Mouse (Mus musculus): Measurements from ENCODE around the gene Slc29a4. TPM values are rescaled to one million over a fixed set of nuclear protein-coding genes. Genes with fewer than 3 reads are reported as not detected.

The Slc29a4 gene
- polyA plus RNA-seq, 1 experiment from 2014 or later: 3.1 TPM

- no peak for TF ChIP-seq CTCF (IDR thresholded peaks at IDR 0.05; ENCODE audit: low read depth)
Measured at GRCm38 (mm10) chr5:142713966-142714365, 21.7 kb downstream of the Slc29a4 start.

GRCm38 (mm10) chr5:142715059-142715458 is 22.7 kb downstream of the Slc29a4 start:
- ATAC-seq (replicated peaks; ENCODE audit: low FRiP score, low read depth): no peak
- no peak for TF ChIP-seq CTCF (IDR thresholded peaks at IDR 0.05; ENCODE audit: low read depth)
- 80% methylated on average over 9 of the region's 9 CpGs for WGBS

More at GRCm38 (mm10) chr5:142713966-142714365, 21.7 kb downstream of the Slc29a4 start:
- DNase-seq (ENCODE audit: low spot score) (no peak), ATAC-seq (replicated peaks; ENCODE audit: low FRiP score, low read depth) (no peak)
- Histone ChIP-seq H3K4me2 (ENCODE audit: low read length) (no peak overlapping the region), H3K4me3 (replicated peaks; ENCODE audit: low read depth, low read length) (no peak overlapping the region), H3K27ac (no peak overlapping the region), H3K27me3 (ENCODE audit: insufficient read depth, low read length) (no peaks in the 10 kb centered on the region), H3K9ac (ENCODE audit: low read depth, low read length) (no peak overlapping the region), H3K9me3 (replicated peaks; ENCODE audit: low read length) (no peaks in the 10 kb centered on the region), H3K36me3 (ENCODE audit: insufficient read depth, low read length) (no peaks in the 10 kb centered on the region), H3K4me1 (replicated peaks; ENCODE audit: insufficient read depth, low read length) (no peaks in the 10 kb centered on the region)
- 89% methylated on average over 10 of the region's 10 CpGs for WGBS

GRCm38 (mm10) chr5:142716056-142716455 is 23.7 kb downstream of the Slc29a4 start:
- no peaks in the 10 kb centered on the region for H3K9me3 ChIP-seq (replicated peaks; ENCODE audit: low read length)
- no peak overlapping the region for H3K4me2 ChIP-seq (ENCODE audit: low read length)
- H3K4me1 ChIP-seq (replicated peaks; ENCODE audit: insufficient read depth, low read length): no peaks in the 10 kb centered on the region
- H3K9ac ChIP-seq (ENCODE audit: low read depth, low read length): no peak overlapping the region
- no peak overlapping the region for H3K27ac ChIP-seq
- no peaks in the 10 kb centered on the region for H3K27me3 ChIP-seq (ENCODE audit: insufficient read depth, low read length)
- ATAC-seq (replicated peaks; ENCODE audit: low FRiP score, low read depth): no peak
- H3K36me3 ChIP-seq (ENCODE audit: insufficient read depth, low read length): no peaks in the 10 kb centered on the region
- 83% methylated on average over 6 of the region's 6 CpGs for WGBS
- H3K4me3 ChIP-seq (replicated peaks; ENCODE audit: low read depth, low read length): no peak overlapping the region
- DNase-seq (ENCODE audit: low spot score): no peak
- TF ChIP-seq CTCF (IDR thresholded peaks at IDR 0.05; ENCODE audit: low read depth): no peak

More at GRCm38 (mm10) chr5:142715059-142715458, 22.7 kb downstream of the Slc29a4 start:
- Histone ChIP-seq H3K9ac (ENCODE audit: low read depth, low read length) (no peak overlapping the region), H3K36me3 (ENCODE audit: insufficient read depth, low read length) (no peaks in the 10 kb centered on the region), H3K9me3 (replicated peaks; ENCODE audit: low read length) (no peaks in the 10 kb centered on the region), H3K4me1 (replicated peaks; ENCODE audit: insufficient read depth, low read length) (no peaks in the 10 kb centered on the region), H3K4me3 (replicated peaks; ENCODE audit: low read depth, low read length) (no peak overlapping the region), H3K27me3 (ENCODE audit: insufficient read depth, low read length) (no peaks in the 10 kb centered on the region), H3K27ac (no peak overlapping the region), H3K4me2 (ENCODE audit: low read length) (no peak overlapping the region)
- no peak for DNase-seq (ENCODE audit: low spot score)

- peak; percentile 96 for TF ChIP-seq CTCF (IDR thresholded peaks at IDR 0.05; ENCODE audit: low read depth)
- Histone ChIP-seq H3K4me1 (replicated peaks; ENCODE audit: insufficient read depth, low read length) (no peaks in the 10 kb centered on the region), H3K27me3 (ENCODE audit: insufficient read depth, low read length) (no peaks in the 10 kb centered on the region), H3K9me3 (replicated peaks; ENCODE audit: low read length) (no peaks in the 10 kb centered on the region), H3K9ac (ENCODE audit: low read depth, low read length) (no peak overlapping the region), H3K4me2 (ENCODE audit: low read length) (no peak overlapping the region), H3K36me3 (ENCODE audit: insufficient read depth, low read length) (no peaks in the 10 kb centered on the region), H3K27ac (no peak overlapping the region), H3K4me3 (replicated peaks; ENCODE audit: low read depth, low read length) (no peak overlapping the region)
- ATAC-seq (replicated peaks; ENCODE audit: low FRiP score, low read depth) (no peak; the same call in 1 of the 2 replicates), DNase-seq (ENCODE audit: low spot score) (peak; percentile 77)
- 29% methylated on average over 4 of the region's 4 CpGs for WGBS
Measured at GRCm38 (mm10) chr5:142718037-142718436, 25.7 kb downstream of the Slc29a4 start.

- DNase-seq (ENCODE audit: low spot score): no peak
- no peak overlapping the region for H3K27ac ChIP-seq
- no peak overlapping the region for H3K4me3 ChIP-seq (replicated peaks; ENCODE audit: low read depth, low read length)
- no peak overlapping the region for H3K9ac ChIP-seq (ENCODE audit: low read depth, low read length)
- TF ChIP-seq CTCF (IDR thresholded peaks at IDR 0.05; ENCODE audit: low read depth): no peak
- WGBS: 47% methylated on average over 25 of the region's 25 CpGs
- no peaks in the 10 kb centered on the region for H3K9me3 ChIP-seq (replicated peaks; ENCODE audit: low read length)
- H3K4me1 ChIP-seq (replicated peaks; ENCODE audit: insufficient read depth, low read length): no peaks in the 10 kb centered on the region
- no peaks in the 10 kb centered on the region for H3K27me3 ChIP-seq (ENCODE audit: insufficient read depth, low read length)
- H3K36me3 ChIP-seq (ENCODE audit: insufficient read depth, low read length): no peaks in the 10 kb centered on the region
- no peak overlapping the region for H3K4me2 ChIP-seq (ENCODE audit: low read length)
- no peak for ATAC-seq (replicated peaks; ENCODE audit: low FRiP score, low read depth)
Measured at GRCm38 (mm10) chr5:142718486-142718885, 26.2 kb downstream of the Slc29a4 start.

GRCm38 (mm10) chr5:142719897-142720296 is 27.6 kb downstream of the Slc29a4 start:
- ATAC-seq (replicated peaks; ENCODE audit: low FRiP score, low read depth) (no peak), DNase-seq (ENCODE audit: low spot score) (no peak)
- Histone ChIP-seq H3K36me3 (ENCODE audit: insufficient read depth, low read length) (no peaks in the 10 kb centered on the region), H3K4me2 (ENCODE audit: low read length) (no peak overlapping the region), H3K4me1 (replicated peaks; ENCODE audit: insufficient read depth, low read length) (no peaks in the 10 kb centered on the region), H3K9ac (ENCODE audit: low read depth, low read length) (no peak overlapping the region), H3K9me3 (replicated peaks; ENCODE audit: low read length) (no peaks in the 10 kb centered on the region), H3K27ac (no peak overlapping the region), H3K4me3 (replicated peaks; ENCODE audit: low read depth, low read length) (no peak overlapping the region), H3K27me3 (ENCODE audit: insufficient read depth, low read length) (no peaks in the 10 kb centered on the region)
- 86% methylated on average over 13 of the region's 13 CpGs for WGBS
- TF ChIP-seq CTCF (IDR thresholded peaks at IDR 0.05; ENCODE audit: low read depth): no peak
